Mouse (Mus musculus) spleen, adult 2 months (tissue): Measurements from ENCODE around the gene Gpr142. TPM values are rescaled to one million over a fixed set of nuclear protein-coding genes. Genes with fewer than 3 reads are reported as not detected.

Experiments
- DNase-seq, 2 experiments: peaks; one replicate each; pipeline versions ENCODE4 v3.0.0 to v3.0.0-alpha.2; 2012 to 2021; ENCODE audit warnings: low spot score in 2 of 2, low read depth in 1 of 2
- H3K27ac ChIP-seq: fragments of 200-500 bp; 2 replicates; pipeline ENCODE4 v1.5.1; 2012; ENCODE audit warnings: low read length, inconsistent platforms; ENCODE audit not compliant: insufficient read depth
- H3K27me3 ChIP-seq: fragments of 200-500 bp; 2 replicates; pipeline ENCODE4 v1.6.1; 2012; ENCODE audit warnings: mild to moderate bottlenecking, moderate library complexity, low read length, inconsistent platforms; ENCODE audit not compliant: control insufficient read depth, insufficient read depth
- H3K36me3 ChIP-seq: fragments of 200-500 bp; 2 replicates; pipeline ENCODE4 v1.6.1; 2012; ENCODE audit warnings: mild to moderate bottlenecking, low read length, inconsistent platforms; ENCODE audit not compliant: control insufficient read depth, insufficient read depth
- H3K4me1 ChIP-seq: fragments of 200-500 bp; 2 replicates; pipeline ENCODE4 v1.6.1; 2011; ENCODE audit warnings: inconsistent platforms; ENCODE audit not compliant: control insufficient read depth, insufficient read depth, insufficient read length
- H3K4me3 ChIP-seq: fragments of 200-500 bp; 2 replicates; pipeline ENCODE4 v1.5.1; 2011; ENCODE audit warnings: mild to moderate bottlenecking, inconsistent platforms; ENCODE audit not compliant: insufficient read depth, insufficient read length; ENCODE audit errors: extremely low read depth
- CTCF ChIP-seq: fragments of 200-500 bp; IDR thresholded peaks from 2 replicates; pipeline ENCODE4 v1.5.1; 2011; ENCODE audit warnings: mild to moderate bottlenecking, inconsistent platforms; ENCODE audit not compliant: insufficient read depth, insufficient read length, insufficient replicate concordance; ENCODE audit errors: extremely low read depth
- POLR2A ChIP-seq: fragments of 200-500 bp; IDR thresholded peaks from 2 replicates; pipeline ENCODE4 v1.6.1; 2011; ENCODE audit warnings: low read depth, low read length, inconsistent platforms
- WGBS: fragments of 180-500 bp; shearing (Covaris S2); methylation state at CpG from one replicate; pipeline ENCODE4 v1.1.7; 2018; 5-methylcytosine and 5-hydroxymethylcytosine counted together
- polyA plus RNA-seq: library from polyadenylated mRNA; depleted of rRNA; stranded (reverse); fragments of >200 nt; gene quantifications from 2 replicates; pipeline ENCODE4 v1.2.3, GENCODE M21; 2012

The Gpr142 gene
- polyA plus RNA-seq, 1 experiment = not detected

- Histone ChIP-seq H3K27me3 (peaks cover 7% of the 10 kb centered on the region), H3K4me1 (peaks cover 10% of the 10 kb centered on the region; the same call in 1 of the 2 replicates), H3K27ac (peak within 1 kb of the TSS; percentile 36; the same call in 1 of the 2 replicates), H3K36me3 (no peaks in the 10 kb centered on the region), H3K4me3 (peak within 1 kb of the TSS; percentile 47)
- WGBS = 6% methylated on average over 28 of the region's 43 CpGs
- no peak for TF ChIP-seq POLR2A
- no peak for TF ChIP-seq CTCF
- DNase-seq = no peak
These were observed 51.9 kb downstream of the Gpr142 start, which contains the start of gene Gprc5c for GRCm38 (mm10) chr11:114850452-114851268. TSS of gene Gprc5c (plus strand) at chr11:114851152.

DNA sequence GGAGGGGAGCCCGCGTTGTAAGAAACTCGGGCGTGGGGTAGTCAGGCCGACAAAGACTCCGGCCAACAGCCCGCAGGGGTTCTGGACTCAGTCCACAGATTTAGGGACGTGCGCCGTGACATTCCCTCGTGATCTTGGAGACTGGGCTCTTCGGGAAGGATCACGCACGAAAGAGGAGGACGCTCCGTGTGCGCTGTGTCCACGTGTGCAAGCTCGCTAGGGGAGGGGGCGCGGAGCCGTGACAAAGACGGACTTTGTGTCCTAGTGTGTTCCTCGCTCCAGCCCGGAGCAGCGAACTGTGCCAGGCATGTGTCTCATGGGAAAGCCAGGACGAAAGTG lies 52.5 kb downstream of the Gpr142 start:
- WGBS = 2% methylated on average over 27 of the region's 27 CpGs
- H3K27ac ChIP-seq = peak overlapping the region; percentile 18; the same call in 1 of the 2 replicates
- no peaks in the 10 kb centered on the region for H3K36me3 ChIP-seq
- H3K4me3 ChIP-seq = peak overlapping the region; percentile 47
- H3K4me1 ChIP-seq = peaks cover 10% of the 10 kb centered on the region; the same call in 1 of the 2 replicates
- H3K27me3 ChIP-seq = peaks cover 7% of the 10 kb centered on the region
- no peak for DNase-seq
- TF ChIP-seq CTCF = no peak
- no peak for TF ChIP-seq POLR2A

DNA sequence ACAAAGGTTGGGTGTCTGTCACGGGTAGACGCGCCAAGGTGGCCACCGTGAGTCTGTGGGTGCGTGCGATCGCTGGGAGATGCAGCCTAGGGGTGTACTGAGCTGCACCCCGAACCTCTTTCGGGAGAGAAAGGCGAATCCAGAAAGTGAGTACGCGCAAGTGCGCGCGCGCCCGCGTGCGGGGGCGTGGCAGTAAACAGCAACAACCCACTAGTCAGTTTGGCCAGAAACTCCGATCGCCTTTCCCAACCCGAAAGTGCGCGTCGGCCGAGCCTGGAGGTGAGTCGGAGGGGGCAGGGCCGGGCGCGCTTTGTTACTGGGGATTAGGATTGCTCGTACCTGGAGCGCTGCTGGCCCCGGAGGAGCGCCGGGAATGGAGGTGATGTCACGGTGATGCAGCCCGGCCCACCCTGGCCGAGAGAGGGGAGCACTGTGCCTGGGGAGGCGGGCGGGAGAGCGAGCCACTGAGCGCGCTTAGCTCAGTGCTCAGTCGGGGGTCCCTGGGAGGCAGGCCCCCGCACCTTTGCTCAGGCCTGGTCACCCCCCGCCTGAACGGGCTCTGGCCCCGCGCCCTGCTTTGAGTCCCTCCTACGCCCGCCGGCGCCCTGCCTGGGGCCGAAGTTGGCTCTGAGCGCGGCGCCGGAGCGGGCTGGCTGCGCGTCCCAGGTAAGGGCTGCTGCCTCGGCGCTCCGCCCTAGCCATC lies 53.0 kb downstream of the Gpr142 start:
- TF ChIP-seq CTCF (no peak), POLR2A (no peak)
- H3K4me1 ChIP-seq = peaks cover 10% of the 10 kb centered on the region; the same call in 1 of the 2 replicates
- 1% methylated on average over 65 of the region's 65 CpGs for WGBS
- peaks cover 7% of the 10 kb centered on the region for H3K27me3 ChIP-seq
- no peaks in the 10 kb centered on the region for H3K36me3 ChIP-seq
- peak overlapping the region; percentile 47 for H3K4me3 ChIP-seq
- no peak for DNase-seq
- H3K27ac ChIP-seq = peak overlapping the region; percentile 36; the same call in 1 of the 2 replicates

DNA sequence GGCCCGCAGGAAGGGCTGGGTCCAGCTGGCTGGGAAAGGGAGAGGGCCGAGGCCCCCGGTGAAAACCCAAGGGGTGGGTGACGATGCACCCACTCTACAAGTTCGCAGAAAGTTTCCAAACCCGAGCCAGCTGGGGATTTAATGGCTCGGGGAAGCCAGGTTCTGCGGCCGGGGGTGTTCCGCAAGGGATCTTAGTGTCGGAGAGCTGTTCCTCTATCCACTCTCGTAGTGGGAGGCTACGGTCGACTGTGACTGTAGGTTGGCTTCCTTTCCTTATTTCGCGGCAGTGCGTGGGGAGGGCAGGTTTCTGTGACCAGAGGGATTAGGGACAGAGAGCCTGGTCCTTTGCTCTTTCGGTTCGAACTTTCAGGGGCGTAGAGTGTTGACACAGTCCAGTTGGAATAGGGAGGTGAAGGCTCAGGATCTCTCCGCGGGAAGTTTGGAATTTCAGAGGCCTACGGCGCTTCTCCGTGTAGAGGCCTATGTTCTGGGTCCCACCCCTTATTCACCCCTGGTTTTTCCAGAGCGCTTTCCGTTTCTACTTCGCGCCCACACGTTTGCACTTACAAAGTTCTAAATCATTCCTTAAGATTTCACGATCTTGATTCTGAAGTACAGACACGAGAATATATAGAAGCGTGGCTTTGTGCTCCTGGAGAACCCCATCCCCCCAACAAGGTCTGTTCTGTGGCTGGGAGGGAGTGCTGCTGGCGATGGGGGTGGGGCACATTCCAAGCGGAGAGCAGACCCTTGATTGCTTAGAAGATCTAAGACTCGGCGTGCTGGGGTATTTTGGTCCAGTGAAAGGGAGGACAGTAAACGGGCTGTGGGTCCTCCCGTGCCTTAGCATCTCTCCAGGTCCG lies 53.8 kb downstream of the Gpr142 start:
- TF ChIP-seq POLR2A = no peak
- no peak for TF ChIP-seq CTCF
- H3K27ac ChIP-seq = peak overlapping the region; percentile 36; the same call in 1 of the 2 replicates
- WGBS = 9% methylated on average over 40 of the region's 40 CpGs
- DNase-seq = no peak
- peak overlapping the region; percentile 47 for H3K4me3 ChIP-seq
- peaks cover 7% of the 10 kb centered on the region for H3K27me3 ChIP-seq
- no peaks in the 10 kb centered on the region for H3K36me3 ChIP-seq
- H3K4me1 ChIP-seq = peaks cover 10% of the 10 kb centered on the region; the same call in 1 of the 2 replicates

- DNase-seq = no peak
- peak overlapping the region; percentile 8; the same call in 1 of the 2 replicates for H3K4me3 ChIP-seq
- H3K27me3 ChIP-seq = peaks cover 7% of the 10 kb centered on the region
- H3K4me1 ChIP-seq = peaks cover 10% of the 10 kb centered on the region; the same call in 1 of the 2 replicates
- 54% methylated on average over 7 of the region's 7 CpGs for WGBS
- H3K27ac ChIP-seq = no peak overlapping the region
- no peaks in the 10 kb centered on the region for H3K36me3 ChIP-seq
- TF ChIP-seq CTCF = no peak
- no peak for TF ChIP-seq POLR2A
These were observed 54.6 kb downstream of the Gpr142 start for GRCm38 (mm10) chr11:114853174-114853838.

DNA sequence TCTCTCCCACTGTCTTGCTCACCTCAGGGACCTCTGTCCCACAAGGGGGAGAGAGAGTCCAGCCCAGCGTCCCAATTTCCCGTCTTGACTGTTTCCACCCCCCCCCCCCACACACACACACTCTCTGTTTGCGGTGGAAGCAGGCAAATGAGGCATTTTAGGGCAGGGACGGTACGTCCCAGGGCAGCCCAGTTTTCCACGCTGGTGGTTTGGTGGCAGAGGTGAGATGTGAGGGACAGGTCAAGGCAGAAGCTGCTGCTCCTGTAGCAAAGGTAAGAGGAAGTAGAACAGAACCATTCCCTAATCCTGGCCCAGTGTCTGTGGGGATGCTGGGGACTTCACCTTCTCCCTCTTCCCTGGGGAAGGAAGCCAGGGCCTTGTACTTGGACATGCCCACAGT lies 55.9 kb downstream of the Gpr142 start:
- Histone ChIP-seq H3K27me3 (peaks cover 7% of the 10 kb centered on the region), H3K36me3 (no peaks in the 10 kb centered on the region), H3K4me3 (no peak overlapping the region), H3K4me1 (peaks cover 10% of the 10 kb centered on the region; the same call in 1 of the 2 replicates), H3K27ac (no peak overlapping the region)
- TF ChIP-seq POLR2A (no peak), CTCF (no peak)
- WGBS = 77% methylated on average over 6 of the region's 6 CpGs
- no peak for DNase-seq
